Mouse (Mus musculus): ENCODE data around the gene Adh6a. TPM values are rescaled to one million over a fixed set of nuclear protein-coding genes. Genes with fewer than 3 reads are reported as not detected.
"Not testable (repeated sequence)": the region's sequence is repeated elsewhere in the genome, so short reads cannot be mapped to it uniquely, and the experiment has no call there.

Adh6a gene
- total RNA-seq, 2 experiments from 2014 or later = not detected

DNA sequence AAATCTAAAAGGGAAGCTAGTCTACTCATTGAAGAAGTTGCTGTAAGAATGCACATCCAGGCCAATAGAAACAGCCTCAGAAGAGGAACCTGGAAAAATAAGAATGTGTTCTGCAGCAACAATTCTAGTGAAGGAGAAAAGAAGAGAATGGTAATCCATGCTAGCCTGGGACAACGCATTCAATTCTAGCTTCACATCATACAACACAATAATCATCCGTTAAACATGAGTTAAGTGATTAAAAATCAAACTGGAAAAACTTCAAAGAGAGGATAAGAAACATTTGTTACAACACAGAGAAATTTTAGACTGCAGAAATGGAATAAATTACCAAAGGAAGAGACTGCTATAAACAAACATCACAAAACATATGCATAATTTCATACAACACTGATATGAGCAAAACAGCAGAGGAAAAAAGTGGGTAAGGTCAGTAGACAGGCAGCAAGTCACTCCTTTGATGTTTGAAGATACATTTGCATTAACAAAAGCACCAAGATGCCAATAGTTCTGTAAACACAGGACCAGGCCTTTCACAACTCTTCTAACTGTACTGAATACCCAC lies 3.9 kb downstream of the Adh6a start:
- intact Hi-C loops (cut with DNase I) = no loop called here
- DNase-seq = no peak

GRCm38 (mm10) chr3:138325001-138325400 lies 11.9 kb downstream of the Adh6a start:
- intact Hi-C loops (cut with DNase I) = no loop called here

GRCm38 (mm10) chr3:138325466-138325865 lies 12.4 kb downstream of the Adh6a start:
- no peak for DNase-seq
- intact Hi-C loops (cut with DNase I) = no loop called here

More at GRCm38 (mm10) chr3:138325001-138325400, 11.9 kb downstream of the Adh6a start:
- DNase-seq = no peak

DNA sequence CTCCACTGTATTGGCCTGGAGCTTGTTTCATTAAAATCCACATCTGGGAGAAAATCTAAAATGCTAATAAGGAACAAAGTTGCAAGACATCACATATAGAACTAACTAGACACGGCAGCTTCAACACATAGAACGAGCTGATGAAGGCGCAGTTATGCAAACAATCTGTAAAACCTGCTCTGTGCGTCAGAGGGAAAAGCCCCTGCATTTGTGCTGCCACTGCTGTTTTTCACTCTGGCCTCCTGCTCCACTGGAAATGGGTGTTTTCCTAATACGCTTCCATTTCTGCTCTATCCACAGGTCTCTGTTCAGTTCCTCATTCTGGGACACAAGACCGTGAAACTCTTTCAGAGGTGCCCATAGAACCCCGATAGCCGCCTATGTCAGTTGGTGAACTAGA lies 20.8 kb downstream of the Adh6a start:
- intact Hi-C loops (cut with DNase I) = no loop called here
- no peak for DNase-seq

- intact Hi-C loops (cut with DNase I) = no loop called here
Measured at GRCm38 (mm10) chr3:138334320-138334719, 21.2 kb downstream of the Adh6a start.

GRCm38 (mm10) chr3:138335566-138335965 lies 22.5 kb downstream of the Adh6a start:
- no peak for DNase-seq
- intact Hi-C loops (cut with DNase I) = no loop called here

More at GRCm38 (mm10) chr3:138334320-138334719, 21.2 kb downstream of the Adh6a start:
- DNase-seq = no peak

- intact Hi-C loops (cut with DNase I) = no loop called here
- DNase-seq = peak; percentile 18 to 21
Measured at GRCm38 (mm10) chr3:138336104-138336754, 23.1 kb downstream of the Adh6a start.

- DNase-seq = no peak
- intact Hi-C loops (cut with DNase I) = no loop called here
Measured at GRCm38 (mm10) chr3:138341471-138341870, 28.4 kb downstream of the Adh6a start, which contains the start of gene Adh6b. TSS of gene Adh6b (plus strand) at chr3:138341775.

DNA sequence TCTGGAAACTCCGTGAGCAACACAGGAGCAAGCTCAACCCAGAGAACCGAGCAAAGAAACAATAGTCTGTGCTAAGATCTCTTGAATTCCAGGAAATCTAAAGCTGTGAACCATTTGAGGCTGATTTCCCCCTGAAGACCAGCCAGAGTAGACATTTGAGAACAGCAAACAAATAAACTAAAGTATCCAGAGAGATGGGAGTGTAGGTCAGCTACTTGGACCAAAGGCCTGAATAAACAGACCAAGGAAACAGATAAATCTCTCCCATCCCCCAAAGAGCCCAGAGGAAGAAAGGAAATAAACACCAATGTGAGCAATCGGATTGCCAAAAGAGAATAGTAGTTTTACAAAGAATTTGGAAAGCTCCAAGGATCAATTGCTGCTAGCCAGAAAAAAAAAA lies 34.0 kb downstream of the Adh6a start:
- DNase-seq = no peak
- intact Hi-C loops (cut with DNase I) = no loop called here

- no peak for DNase-seq
- intact Hi-C loops (cut with DNase I) = no loop called here
Measured at GRCm38 (mm10) chr3:138352012-138352809, 39.1 kb downstream of the Adh6a start.

- intact Hi-C loops (cut with DNase I) = no loop called here
- no peak for DNase-seq
Measured at GRCm38 (mm10) chr3:138358856-138359255, 45.8 kb downstream of the Adh6a start.

GRCm38 (mm10) chr3:138360721-138361120 lies 47.6 kb downstream of the Adh6a start:
- intact Hi-C loops (cut with DNase I) = no loop called here
- DNase-seq = no peak

- DNase-seq = no peak
- intact Hi-C loops (cut with DNase I) = no loop called here
Measured at GRCm38 (mm10) chr3:138362920-138363319, 49.8 kb downstream of the Adh6a start.

- DNase-seq = no peak
- intact Hi-C loops (cut with DNase I) = no loop called here
Measured at GRCm38 (mm10) chr3:138366181-138366580, 53.1 kb downstream of the Adh6a start.

DNA sequence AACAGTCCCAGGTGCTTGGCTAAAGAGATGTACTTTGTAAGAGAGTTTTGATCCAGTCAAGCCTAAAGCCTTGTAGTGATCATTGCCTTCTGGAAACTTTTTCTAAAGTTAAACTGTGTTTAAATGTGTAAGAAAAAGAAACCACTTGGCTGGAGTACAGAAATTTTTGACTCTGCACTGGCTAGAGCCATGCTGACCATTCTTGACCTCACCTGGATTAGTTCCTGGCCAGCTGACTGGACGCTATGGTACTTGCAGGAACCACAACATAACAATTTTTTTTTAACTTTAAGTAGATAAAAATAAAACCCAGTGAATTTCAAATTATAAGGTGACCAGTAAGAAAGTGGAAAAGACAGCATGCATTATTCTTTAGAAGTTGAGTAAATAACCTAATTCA lies 56.5 kb downstream of the Adh6a start:
- DNase-seq = no peak
- intact Hi-C loops (cut with DNase I) = no loop called here

GRCm38 (mm10) chr3:138370289-138370688 lies 57.2 kb downstream of the Adh6a start:
- DNase-seq; intact Hi-C loops (cut with DNase I): not testable (repeated sequence)

DNA sequence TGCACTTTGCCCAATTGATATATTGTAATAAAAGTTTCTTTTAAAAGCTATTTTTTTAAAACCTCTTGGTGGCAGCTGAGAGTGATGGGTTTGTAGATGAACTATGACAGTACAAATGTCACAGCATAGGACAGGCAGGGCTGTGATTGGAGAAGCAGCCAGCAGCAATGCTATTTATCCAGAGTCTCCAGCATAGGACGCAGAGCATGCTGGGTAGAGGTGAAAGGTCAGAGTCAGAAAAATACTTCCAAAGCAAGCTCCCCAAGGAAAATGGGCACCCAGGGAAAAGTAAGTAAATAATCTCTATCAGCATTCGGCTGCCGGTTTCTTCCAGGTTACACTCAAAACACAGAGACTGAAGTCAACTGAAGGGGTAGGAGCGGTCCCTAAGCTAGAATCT lies 60.8 kb downstream of the Adh6a start:
- DNase-seq = no peak
- intact Hi-C loops (cut with DNase I) = no loop called here

GRCm38 (mm10) chr3:138375148-138375547 lies 62.1 kb downstream of the Adh6a start:
- no peak for DNase-seq
- intact Hi-C loops (cut with DNase I) = no loop called here
